Mouse (Mus musculus) midbrain, embryonic 16.5 days (tissue): ENCODE results near the gene Zfp512. TPM values are rescaled to one million over a fixed set of nuclear protein-coding genes. Genes with fewer than 3 reads are reported as not detected.
"Not testable (repeated sequence)": the region's sequence is repeated elsewhere in the genome, so short reads cannot be mapped to it uniquely, and the experiment has no call there.

Experiments
- ATAC-seq: fragments of 200-750 bp; cut with Nextera tagmentation; 2 replicates; pipeline ENCODE4 v1.8.0; 2017; ENCODE audit warnings: moderate TSS enrichment
- H3K27ac ChIP-seq: fragments of 300-500 bp; sonication (generic); 2 replicates; pipeline ENCODE4 v1.5.1; 2014; ENCODE audit warnings: mild to moderate bottlenecking, low read length, mixed read lengths
- H3K27me3 ChIP-seq: fragments of 300-500 bp; sonication (generic); 2 replicates; pipeline ENCODE4 v1.6.1; 2014; ENCODE audit warnings: low read depth, low read length, mixed read lengths; ENCODE audit not compliant: control insufficient read depth, insufficient read depth
- H3K36me3 ChIP-seq: fragments of 300-500 bp; sonication (generic); 2 replicates; pipeline ENCODE4 v1.6.1; 2014; ENCODE audit warnings: mild to moderate bottlenecking, low read length, moderate library complexity, mixed read lengths; ENCODE audit not compliant: control insufficient read depth, insufficient read depth
- H3K4me1 ChIP-seq: fragments of 300-500 bp; sonication (generic); 2 replicates; pipeline ENCODE4 v1.6.1; 2014; ENCODE audit warnings: mild to moderate bottlenecking, low read length, mixed read lengths; ENCODE audit not compliant: control insufficient read depth, insufficient read depth
- H3K4me2 ChIP-seq: fragments of 300-500 bp; sonication (generic); 2 replicates; pipeline ENCODE4 v1.6.1; 2014; ENCODE audit warnings: mild to moderate bottlenecking, low read length, mixed read lengths
- H3K4me3 ChIP-seq: fragments of 300-500 bp; sonication (generic); 2 replicates; pipeline ENCODE4 v1.5.1; 2014; ENCODE audit warnings: low read depth, mild to moderate bottlenecking, low read length, moderate library complexity, mixed read lengths
- H3K9ac ChIP-seq: fragments of 300-500 bp; sonication (generic); 2 replicates; pipeline ENCODE4 v1.6.1; 2014; ENCODE audit warnings: low read depth, low read length, mixed read lengths
- H3K9me3 ChIP-seq: fragments of 300-500 bp; sonication (generic); replicated peaks from 2 replicates; pipeline ENCODE4 v1.6.1; 2014; ENCODE audit warnings: mild to moderate bottlenecking, low read length, mixed read lengths; ENCODE audit not compliant: control insufficient read depth, poor library complexity, severe bottlenecking
- WGBS: fragments of 180-500 bp; shearing (Covaris S2); extraction: QIAGEN DNeasy Blood & Tissue Kit; methylation state at CpG from one replicate; pipeline ENCODE4 v1.1.7; 2014; 5-methylcytosine and 5-hydroxymethylcytosine counted together
- polyA plus RNA-seq: library from polyadenylated mRNA; unstranded; fragments of >200 nt; fragmentation: Nextera tagmentation; extraction: Ambion mirVana; gene quantifications from 2 replicates; pipeline ENCODE4 v1.2.1, GENCODE M21; 2015

Zfp512 gene
- 142 and 146 TPM in 2 replicates for polyA plus RNA-seq

DNA sequence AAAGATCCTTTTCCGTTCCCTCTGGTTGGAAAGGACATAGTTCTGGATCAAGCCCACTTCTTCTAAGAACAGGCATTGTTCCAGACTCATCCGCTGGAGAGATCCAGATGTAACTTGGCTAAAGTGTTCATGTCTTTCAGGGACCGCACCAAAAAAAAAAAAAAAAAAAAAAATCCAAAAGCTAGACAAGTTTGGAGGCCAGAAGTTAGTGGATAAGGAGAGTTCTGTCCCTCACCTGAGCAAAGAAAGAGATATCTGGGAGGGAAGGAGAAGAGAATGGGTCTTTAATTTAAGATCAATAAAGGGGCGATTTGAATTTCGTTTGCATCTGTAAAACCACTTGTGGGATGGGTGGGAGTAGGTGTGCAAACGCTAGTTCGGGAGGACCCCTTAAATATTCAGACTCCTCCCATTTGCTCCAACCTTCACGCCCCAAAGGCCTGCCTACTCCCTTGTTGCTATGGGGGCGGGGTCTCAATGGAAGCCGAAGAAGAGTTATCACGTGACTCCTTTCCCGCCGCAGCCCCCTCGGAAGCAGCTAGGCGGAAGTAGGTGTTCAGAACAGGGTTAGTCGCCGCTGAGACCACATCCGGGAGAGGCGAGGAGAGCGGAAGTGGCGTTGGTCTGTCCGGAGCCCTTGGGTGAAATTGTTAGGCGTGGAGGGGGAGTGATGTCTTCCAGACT lies at the start of gene Zfp512:
Gene Zfp512, plus strand, starts transcription at position 554 of the 684 bp plus-strand sequence.
- no peaks in the 10 kb centered on the region for H3K36me3 ChIP-seq

GRCm38 (mm10) chr5:31434727-31435126 lies 17.5 kb upstream of the Zfp512 start:
- not testable (repeated sequence) for H3K36me3 ChIP-seq, H3K4me2 ChIP-seq, H3K4me1 ChIP-seq, H3K9me3 ChIP-seq, H3K9ac ChIP-seq, H3K4me3 ChIP-seq, ATAC-seq, H3K27me3 ChIP-seq, H3K27ac ChIP-seq
- WGBS, result 95% methylated on average over 9 of the region's 9 CpGs

More for the DNA sequence above, at the start of gene Zfp512:
- WGBS, result 7% methylated on average over 23 of the region's 23 CpGs
- Histone ChIP-seq H3K4me3 (peak within 1 kb of the TSS; percentile 58), H3K27me3 (no peaks in the 10 kb centered on the region), H3K9ac (peak within 1 kb of the TSS; percentile 78), H3K9me3 (no peaks in the 10 kb centered on the region), H3K27ac (peak within 1 kb of the TSS; percentile 33; the same call in 1 of the 2 replicates), H3K4me2 (peak within 1 kb of the TSS; percentile 95), H3K4me1 (peaks cover 18% of the 10 kb centered on the region)
- peak; percentile 99 for ATAC-seq

DNA sequence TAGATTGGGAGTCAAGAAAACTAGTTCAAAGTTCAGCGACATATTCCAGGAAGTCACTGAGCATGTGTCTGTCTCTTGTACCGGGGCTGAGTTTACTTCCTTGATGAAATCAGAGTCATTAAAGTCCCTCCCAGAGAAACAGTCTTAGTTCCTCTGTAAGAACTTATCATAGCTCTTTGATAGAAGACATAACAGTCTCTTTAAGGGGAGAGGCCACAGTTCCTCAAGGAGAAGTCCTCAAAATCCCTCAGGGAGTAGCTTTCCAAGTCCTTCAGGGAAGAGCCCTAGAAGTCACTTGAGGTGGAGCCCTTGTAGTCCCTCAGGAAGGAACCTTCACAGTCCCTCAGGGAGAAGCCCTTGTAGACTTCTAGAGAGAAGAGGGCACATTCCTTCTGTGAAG lies 895 bp upstream of the Zfp512 start:
- no peaks in the 10 kb centered on the region for H3K36me3 ChIP-seq
- no peak overlapping the region for H3K27ac ChIP-seq
- 90% methylated on average over 2 of the region's 2 CpGs for WGBS
- no peak overlapping the region for H3K4me3 ChIP-seq
- no peaks in the 10 kb centered on the region for H3K9me3 ChIP-seq
- no peaks in the 10 kb centered on the region for H3K27me3 ChIP-seq
- H3K9ac ChIP-seq, result no peak overlapping the region
- no peak for ATAC-seq
- peaks cover 18% of the 10 kb centered on the region for H3K4me1 ChIP-seq
- no peak overlapping the region; the same call in 1 of the 2 replicates for H3K4me2 ChIP-seq

GRCm38 (mm10) chr5:31452562-31452878 lies 289 bp downstream of the Zfp512 start:
- no peak overlapping the region for H3K27ac ChIP-seq
- H3K9me3 ChIP-seq, result no peaks in the 10 kb centered on the region
- whole genome bisulfite sequencing, result under 1% methylated on average over 11 of the region's 11 CpGs
- H3K27me3 ChIP-seq, result no peaks in the 10 kb centered on the region
- H3K4me2 ChIP-seq, result peak overlapping the region; percentile 95
- H3K4me3 ChIP-seq, result peak overlapping the region; percentile 58
- ATAC-seq, result peak; percentile 15; the same call in 1 of the 2 replicates
- peak overlapping the region; percentile 78 for H3K9ac ChIP-seq
- no peaks in the 10 kb centered on the region for H3K36me3 ChIP-seq
- H3K4me1 ChIP-seq, result peaks cover 18% of the 10 kb centered on the region

DNA sequence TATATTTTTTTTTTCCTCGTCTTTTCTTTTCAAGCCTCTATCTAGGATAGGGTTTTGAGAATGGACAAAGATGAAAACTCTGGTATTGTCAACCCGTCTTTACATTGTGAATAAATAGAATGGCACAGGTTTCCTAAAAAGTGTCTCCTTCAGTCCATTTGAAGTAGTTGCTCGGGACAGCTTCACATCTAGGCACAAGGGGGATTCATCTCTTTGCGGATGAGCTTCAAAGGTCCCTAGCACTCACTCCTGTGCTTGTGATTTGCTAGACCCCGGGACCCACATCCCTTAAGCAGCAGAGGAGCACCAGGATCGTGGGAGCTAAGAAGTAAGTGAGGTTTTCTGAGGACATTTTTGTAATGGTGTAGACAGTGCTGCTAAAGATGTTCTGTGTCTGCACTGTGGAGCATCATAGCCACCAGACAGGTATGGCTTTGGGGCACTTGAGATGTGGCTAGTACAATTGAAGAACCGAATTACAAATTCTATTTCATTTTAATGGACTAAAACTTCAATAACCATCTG lies 717 bp downstream of the Zfp512 start:
- Histone ChIP-seq H3K9ac (peak overlapping the region; percentile 78), H3K4me3 (peak overlapping the region; percentile 58), H3K4me2 (peak overlapping the region; percentile 95), H3K4me1 (peaks cover 18% of the 10 kb centered on the region), H3K9me3 (no peaks in the 10 kb centered on the region), H3K27me3 (no peaks in the 10 kb centered on the region), H3K36me3 (no peaks in the 10 kb centered on the region), H3K27ac (no peak overlapping the region)
- ATAC-seq, result peak; percentile 22; the same call in 1 of the 2 replicates
- WGBS, result 15% methylated on average over 7 of the region's 7 CpGs

DNA sequence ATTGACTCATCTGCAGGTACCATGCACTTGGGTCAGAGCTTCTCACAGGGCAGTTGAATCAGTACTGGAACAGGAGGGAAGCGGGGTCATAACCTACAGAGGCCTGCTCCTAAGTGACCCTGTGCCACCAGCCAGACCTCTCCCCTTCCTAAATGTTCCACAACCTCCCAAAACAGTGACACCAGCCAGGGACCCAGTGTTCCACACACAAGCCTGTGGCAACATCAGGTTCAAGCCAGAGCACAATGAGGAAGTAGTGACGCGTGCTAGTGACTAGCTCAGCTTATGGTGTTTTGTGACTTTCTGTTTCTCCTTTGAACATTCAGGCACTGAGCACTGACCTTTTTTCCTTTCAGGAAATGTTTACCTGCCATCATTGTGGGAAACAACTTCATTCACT lies 15.6 kb downstream of the Zfp512 start:
- no peak overlapping the region for H3K4me2 ChIP-seq
- no peak overlapping the region for H3K9ac ChIP-seq
- ATAC-seq, result no peak
- 93% methylated on average over 3 of the region's 3 CpGs for WGBS
- H3K4me1 ChIP-seq, result no peaks in the 10 kb centered on the region
- no peaks in the 10 kb centered on the region for H3K9me3 ChIP-seq
- no peak overlapping the region for H3K4me3 ChIP-seq
- peaks cover 41% of the 10 kb centered on the region for H3K36me3 ChIP-seq
- no peak overlapping the region for H3K27ac ChIP-seq
- no peaks in the 10 kb centered on the region for H3K27me3 ChIP-seq

- no peak overlapping the region for H3K9ac ChIP-seq
- no peak overlapping the region for H3K4me3 ChIP-seq
- H3K9me3 ChIP-seq, result no peaks in the 10 kb centered on the region
- no peak overlapping the region for H3K4me2 ChIP-seq
- peaks cover 57% of the 10 kb centered on the region for H3K36me3 ChIP-seq
- no peak overlapping the region for H3K27ac ChIP-seq
- ATAC-seq, result no peak
- 94% methylated on average over 6 of the region's 6 CpGs for WGBS
- H3K27me3 ChIP-seq, result no peaks in the 10 kb centered on the region
- H3K4me1 ChIP-seq, result no peaks in the 10 kb centered on the region
These were observed 17.5 kb downstream of the Zfp512 start for GRCm38 (mm10) chr5:31469711-31470110.

DNA sequence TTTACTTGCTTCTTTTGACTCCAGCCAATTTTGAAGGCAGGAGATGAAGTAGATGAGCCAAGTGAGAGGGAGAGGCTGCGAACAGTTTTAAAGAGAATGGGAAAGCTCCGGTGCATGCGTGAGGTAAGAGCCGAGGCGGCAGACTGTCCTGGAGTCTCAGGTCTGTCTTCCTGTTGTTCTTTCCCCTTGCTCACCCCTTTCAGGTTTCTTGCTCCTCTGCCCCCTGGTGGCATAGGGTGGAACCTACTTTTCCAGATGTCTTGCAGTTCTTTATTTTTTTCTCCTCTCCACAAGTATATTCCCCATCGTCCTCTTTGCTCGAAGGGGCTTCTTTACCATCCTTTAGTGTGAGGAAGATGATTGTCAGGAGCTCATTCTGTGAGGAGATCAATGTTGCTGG lies 18.1 kb downstream of the Zfp512 start:
- 75% methylated on average over 7 of the region's 7 CpGs for WGBS
- no peak overlapping the region for H3K9ac ChIP-seq
- no peak for ATAC-seq
- no peak overlapping the region for H3K4me2 ChIP-seq
- H3K9me3 ChIP-seq, result no peaks in the 10 kb centered on the region
- H3K4me3 ChIP-seq, result no peak overlapping the region
- H3K27ac ChIP-seq, result no peak overlapping the region
- peaks cover 57% of the 10 kb centered on the region for H3K36me3 ChIP-seq
- no peaks in the 10 kb centered on the region for H3K27me3 ChIP-seq
- H3K4me1 ChIP-seq, result no peaks in the 10 kb centered on the region

DNA sequence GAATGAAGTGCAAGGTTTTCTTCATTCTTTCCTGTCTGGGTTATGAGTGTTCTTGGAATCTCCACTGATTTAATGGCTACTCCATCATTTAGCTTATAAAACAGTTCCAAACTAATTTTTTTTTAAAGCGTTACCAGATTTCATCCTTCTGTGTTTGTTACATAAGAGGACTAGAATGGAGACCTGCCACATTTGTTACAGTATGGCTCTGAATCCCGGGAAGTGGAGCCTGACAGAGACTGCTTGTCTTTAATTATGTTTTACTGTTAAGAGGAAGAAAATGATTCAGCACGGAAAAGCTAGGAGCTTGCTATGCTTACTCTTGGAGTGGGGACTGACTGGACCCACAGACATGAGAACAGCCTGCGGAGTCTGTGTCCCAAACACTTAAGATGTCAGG lies 28.3 kb downstream of the Zfp512 start:
- Histone ChIP-seq H3K36me3 (peaks cover 47% of the 10 kb centered on the region), H3K27ac (no peak overlapping the region), H3K4me2 (no peak overlapping the region), H3K4me1 (no peaks in the 10 kb centered on the region), H3K9me3 (no peaks in the 10 kb centered on the region), H3K4me3 (no peak overlapping the region), H3K27me3 (no peaks in the 10 kb centered on the region), H3K9ac (no peak overlapping the region)
- no peak for ATAC-seq
- WGBS, result 96% methylated on average over 4 of the region's 4 CpGs
